Mouse (Mus musculus) olfactory bulb, adult 2 months (tissue): ENCODE measurements around the gene Ahdc1. TPM values are rescaled to one million over a fixed set of nuclear protein-coding genes. Genes with fewer than 3 reads are reported as not detected.
A peak's percentile ranks its signal among the peaks of the same experiment; 100 is the strongest.

Experiments used
- H3K27ac ChIP-seq: fragments of 200-500 bp; 2 replicates; pipeline ENCODE4 v1.5.1; 2012; ENCODE audit warnings: low read depth, low read length; ENCODE audit not compliant: insufficient read depth
- H3K4me1 ChIP-seq: fragments of 200-500 bp; 2 replicates; pipeline ENCODE4 v1.6.1; 2012; ENCODE audit warnings: low read length; ENCODE audit not compliant: control insufficient read depth, insufficient read depth
- H3K4me3 ChIP-seq: fragments of 200-500 bp; 2 replicates; pipeline ENCODE4 v1.5.1; 2012; ENCODE audit warnings: mild to moderate bottlenecking, low read depth, low read length, moderate library complexity; ENCODE audit not compliant: insufficient read depth
- CTCF ChIP-seq: fragments of 200-500 bp; IDR thresholded peaks from 2 replicates; pipeline ENCODE4 v1.5.1; 2012; ENCODE audit warnings: low read depth, mild to moderate bottlenecking, low read length, moderate library complexity; ENCODE audit not compliant: insufficient read depth
- POLR2A ChIP-seq: fragments of 200-500 bp; IDR thresholded peaks from 2 replicates; pipeline ENCODE4 v1.6.1; 2012; ENCODE audit warnings: mild to moderate bottlenecking, low read depth, low read length, moderate library complexity; ENCODE audit not compliant: insufficient read depth
- WGBS: fragments of 180-500 bp; shearing (Covaris S2); methylation state at CpG from one replicate; pipeline ENCODE4 v1.1.7; 2018; 5-methylcytosine and 5-hydroxymethylcytosine counted together
- polyA plus RNA-seq: library from polyadenylated mRNA; stranded (reverse); fragments of >200 nt; gene quantifications from 2 replicates; pipeline ENCODE4 v1.2.4, GENCODE M21; 2012; ENCODE audit warnings: low replicate concordance; ENCODE audit not compliant: missing spikeins, insufficient read depth, insufficient read length

Gene Ahdc1
- polyA plus RNA-seq, 1 experiment = not detected

DNA sequence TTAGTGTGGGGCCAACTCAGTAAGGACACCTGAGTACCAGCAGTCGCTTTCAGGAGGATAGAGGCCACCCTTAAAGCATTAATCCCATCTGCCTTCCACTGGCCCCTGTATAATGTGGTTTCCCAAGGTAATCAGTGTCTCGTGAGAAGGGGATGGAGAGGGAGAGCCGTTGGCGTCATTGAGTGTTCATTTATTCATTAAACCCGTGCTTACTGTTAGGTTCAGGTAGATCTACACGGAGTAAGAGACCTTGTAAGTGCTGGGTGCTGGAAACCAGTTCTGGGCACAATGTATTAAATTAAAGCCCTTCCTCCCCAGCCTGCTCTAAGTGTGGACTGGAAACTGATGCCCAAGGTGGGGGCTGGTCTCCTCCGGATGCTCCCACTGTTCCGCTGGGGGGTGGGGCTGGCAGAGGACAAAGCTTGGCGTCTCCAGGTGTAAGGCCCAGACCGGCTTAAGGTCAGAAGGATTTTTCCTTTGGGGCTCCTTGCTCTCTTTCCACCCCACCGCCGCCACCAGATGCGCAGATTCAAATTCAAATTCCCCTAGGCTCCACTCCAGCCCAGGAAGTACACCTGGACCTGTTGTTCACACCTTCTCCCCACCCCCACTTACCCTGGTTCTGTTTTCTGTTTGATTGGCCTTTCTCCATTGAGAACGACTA lies 29.3 kb downstream of the Ahdc1 start:
- WGBS = 77% methylated on average over 14 of the region's 14 CpGs
- no peak for TF ChIP-seq POLR2A
- no peak for TF ChIP-seq CTCF
- Histone ChIP-seq H3K4me3 (no peak overlapping the region), H3K27ac (no peak overlapping the region), H3K4me1 (peaks cover 68% of the 10 kb centered on the region)

DNA sequence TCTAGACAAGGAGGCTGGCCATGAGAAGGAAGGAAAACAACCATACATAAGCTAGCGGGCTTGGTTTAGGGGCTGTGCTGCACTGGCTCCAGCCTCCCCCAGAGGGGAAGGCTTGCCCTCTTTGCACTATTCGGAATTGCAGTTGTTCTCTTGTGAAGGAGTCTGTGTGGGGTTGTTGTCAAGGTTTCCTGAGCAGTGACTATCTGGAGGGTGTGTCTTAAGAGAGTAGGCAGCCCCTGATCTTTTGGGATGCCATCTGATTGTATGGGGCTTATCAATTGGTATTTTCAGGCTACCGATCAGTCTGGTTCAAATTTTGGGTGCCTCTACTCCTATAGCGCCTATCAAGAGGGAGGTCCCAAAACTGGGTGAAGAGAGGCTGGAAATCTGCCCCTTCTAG lies 31.2 kb downstream of the Ahdc1 start:
- Histone ChIP-seq H3K27ac (peak overlapping the region; percentile 52), H3K4me3 (no peak overlapping the region; the same call in 1 of the 2 replicates), H3K4me1 (peaks cover 79% of the 10 kb centered on the region)
- TF ChIP-seq POLR2A (no peak), CTCF (no peak)
- WGBS = 34% methylated on average over 4 of the region's 4 CpGs

DNA sequence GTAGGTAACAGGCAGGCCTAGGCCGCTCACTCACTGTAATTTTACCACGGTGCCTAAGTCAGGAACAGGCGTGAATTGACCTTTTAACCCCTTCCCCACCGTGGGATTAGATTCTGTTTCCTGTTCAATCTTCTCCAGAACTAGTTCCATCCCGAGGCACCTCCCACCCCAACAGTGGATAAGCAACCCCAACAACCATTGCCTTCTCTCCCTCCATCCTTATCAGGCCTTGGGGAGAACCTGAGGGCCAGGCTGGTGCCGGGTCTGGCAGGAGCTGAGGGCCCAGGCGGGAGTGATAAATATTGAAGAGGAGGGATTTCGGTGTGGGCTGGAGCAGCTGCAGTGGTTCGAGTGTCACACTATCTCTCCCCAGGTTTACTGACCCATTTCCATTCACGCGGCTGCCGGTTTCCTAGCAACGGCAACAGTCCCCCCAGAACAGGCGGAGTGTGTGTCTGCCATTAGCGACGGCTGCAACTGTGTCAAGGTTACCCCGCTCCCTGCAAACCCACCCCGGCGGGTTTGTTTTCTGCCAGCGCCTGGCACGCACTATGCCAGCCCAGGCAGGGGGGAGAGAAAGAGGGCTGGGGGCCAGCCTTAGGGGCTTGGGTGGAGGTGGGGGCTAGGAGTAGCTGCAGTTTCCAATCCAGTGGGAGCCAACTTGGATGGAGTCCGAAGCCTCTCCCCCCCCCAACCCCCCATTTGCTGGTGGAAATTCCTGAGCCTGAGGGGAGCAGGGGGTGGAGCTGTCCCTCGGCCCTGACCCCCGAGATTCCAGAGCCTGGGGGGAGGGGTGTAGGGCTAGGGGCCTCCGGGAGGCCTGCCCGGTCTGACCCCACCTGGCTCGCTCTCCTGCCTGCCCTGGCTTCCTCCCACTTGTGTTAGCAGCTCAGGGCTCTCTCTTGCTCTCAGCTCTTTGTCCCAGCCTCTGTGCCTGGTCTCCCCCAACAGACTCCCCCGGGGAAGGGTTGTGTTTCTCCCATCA lies 31.9 kb downstream of the Ahdc1 start:
- Histone ChIP-seq H3K4me3 (peak overlapping the region; percentile 9), H3K27ac (peak overlapping the region; percentile 52), H3K4me1 (peaks cover 84% of the 10 kb centered on the region)
- whole genome bisulfite sequencing = 9% methylated on average over 28 of the region's 28 CpGs
- TF ChIP-seq POLR2A (no peak), CTCF (no peak)

DNA sequence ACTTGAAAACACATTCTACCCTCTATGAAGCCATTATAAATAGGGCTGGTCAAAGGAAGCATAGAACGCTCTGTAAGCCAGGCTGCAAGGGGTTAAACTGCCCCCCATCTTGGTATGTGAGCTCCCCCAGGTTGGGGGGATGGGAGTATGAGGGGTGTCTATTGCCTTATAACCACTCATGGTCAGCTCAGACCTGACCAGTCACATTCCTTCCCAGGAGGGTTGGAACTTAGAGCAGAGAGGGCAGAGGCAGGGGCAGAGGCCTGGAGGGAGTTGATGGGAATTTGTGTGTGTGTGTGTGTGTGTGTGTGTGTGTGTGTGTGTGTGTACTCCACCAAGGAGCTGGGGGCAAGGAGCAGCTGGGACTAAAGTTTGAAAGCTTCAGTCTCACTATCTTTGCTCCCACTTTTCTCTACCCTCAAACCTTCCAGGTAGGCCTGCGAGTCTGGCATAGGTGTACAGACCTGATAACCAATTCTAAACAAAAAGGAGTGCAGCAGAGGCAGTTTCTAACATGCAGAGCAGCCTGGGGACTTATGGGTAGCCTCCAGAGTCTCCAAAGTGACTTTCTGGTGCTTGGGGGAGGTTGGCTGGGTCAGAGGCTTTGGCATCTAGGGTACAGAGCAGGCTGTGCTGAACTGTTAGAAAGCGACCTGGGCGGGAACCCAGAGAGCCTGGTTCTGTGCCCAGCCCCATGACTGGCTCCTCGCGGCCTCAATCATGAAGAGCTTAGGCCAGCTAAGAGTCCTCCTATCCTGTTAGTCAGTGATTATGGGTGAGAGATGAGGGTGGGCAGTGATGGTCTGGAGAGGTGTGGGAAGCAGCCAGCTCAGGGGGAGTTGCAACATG lies 33.0 kb downstream of the Ahdc1 start:
- 53% methylated on average over 6 of the region's 6 CpGs for WGBS
- H3K4me1 ChIP-seq = peaks cover 82% of the 10 kb centered on the region
- H3K4me3 ChIP-seq = no peak overlapping the region
- no peak for TF ChIP-seq CTCF
- no peak for TF ChIP-seq POLR2A
- H3K27ac ChIP-seq = 0 out of 2 replicates have a peak overlapping the region, but pooled peaks have one; percentile 21

DNA sequence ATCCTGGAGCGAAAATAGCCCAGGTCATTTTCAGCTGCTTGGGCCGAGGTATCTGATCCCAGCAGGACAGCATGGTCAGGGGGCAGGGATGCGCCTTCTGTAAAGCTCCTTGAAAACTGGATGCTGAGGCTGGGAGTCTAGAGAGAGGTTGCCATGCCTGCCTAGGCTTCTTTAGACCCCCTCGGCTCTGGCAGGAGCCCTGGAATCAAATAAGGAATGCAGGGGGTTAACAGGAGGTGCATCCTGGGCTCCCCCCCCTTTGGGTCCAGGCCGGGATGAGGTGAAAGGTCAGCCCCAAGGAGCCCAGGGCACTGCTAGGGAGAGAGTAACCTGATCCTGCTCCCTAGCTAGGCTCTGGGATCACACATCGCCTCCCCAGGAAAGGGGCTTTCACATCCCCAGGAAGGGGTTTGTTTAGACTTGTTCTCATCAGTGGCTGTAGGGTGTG lies 33.6 kb downstream of the Ahdc1 start:
- no peak overlapping the region for H3K4me3 ChIP-seq
- 0 out of 2 replicates have a peak overlapping the region, but pooled peaks have one; percentile 21 for H3K27ac ChIP-seq
- TF ChIP-seq POLR2A = no peak
- no peak for TF ChIP-seq CTCF
- peaks cover 83% of the 10 kb centered on the region for H3K4me1 ChIP-seq
- WGBS = 54% methylated on average over 6 of the region's 6 CpGs

DNA sequence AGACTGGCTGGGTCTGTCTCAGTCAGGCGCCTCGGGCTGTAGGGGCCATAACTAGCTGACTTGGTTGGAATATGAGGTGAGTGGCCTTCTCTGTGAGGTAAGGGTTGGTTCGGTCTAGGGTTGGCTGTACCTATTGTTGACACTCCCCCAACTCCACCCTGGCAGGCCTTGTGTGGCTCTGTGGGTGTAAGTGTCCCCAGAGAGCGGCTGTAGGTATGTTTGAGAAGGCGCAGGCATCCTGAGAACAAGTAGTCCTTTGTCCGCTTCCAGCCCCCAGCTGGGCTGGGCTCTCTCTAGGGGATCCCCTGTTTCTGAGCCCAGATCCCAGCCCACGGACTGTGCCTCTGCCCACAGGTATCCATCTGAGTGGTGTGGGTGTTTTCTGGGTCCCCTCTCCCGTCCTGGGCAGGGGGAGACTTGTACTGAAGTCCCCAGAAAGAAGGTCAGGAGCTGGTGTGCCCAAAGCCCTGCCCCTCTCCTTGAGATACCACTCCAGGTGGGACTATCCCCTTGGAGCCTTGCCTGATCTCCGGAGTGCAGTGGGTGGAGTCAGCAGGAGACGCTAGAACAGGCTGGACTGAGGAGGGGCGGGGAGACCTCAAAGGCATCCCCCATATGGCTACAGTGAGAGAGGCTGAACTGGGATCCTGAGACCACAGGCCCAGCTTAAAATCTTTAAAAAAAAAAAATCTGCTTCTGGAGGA lies 34.9 kb downstream of the Ahdc1 start:
- Histone ChIP-seq H3K4me1 (peaks cover 88% of the 10 kb centered on the region), H3K27ac (peak overlapping the region; percentile 8; the same call in 1 of the 2 replicates), H3K4me3 (no peak overlapping the region)
- 48% methylated on average over 11 of the region's 11 CpGs for WGBS
- TF ChIP-seq POLR2A (no peak), CTCF (no peak)

DNA sequence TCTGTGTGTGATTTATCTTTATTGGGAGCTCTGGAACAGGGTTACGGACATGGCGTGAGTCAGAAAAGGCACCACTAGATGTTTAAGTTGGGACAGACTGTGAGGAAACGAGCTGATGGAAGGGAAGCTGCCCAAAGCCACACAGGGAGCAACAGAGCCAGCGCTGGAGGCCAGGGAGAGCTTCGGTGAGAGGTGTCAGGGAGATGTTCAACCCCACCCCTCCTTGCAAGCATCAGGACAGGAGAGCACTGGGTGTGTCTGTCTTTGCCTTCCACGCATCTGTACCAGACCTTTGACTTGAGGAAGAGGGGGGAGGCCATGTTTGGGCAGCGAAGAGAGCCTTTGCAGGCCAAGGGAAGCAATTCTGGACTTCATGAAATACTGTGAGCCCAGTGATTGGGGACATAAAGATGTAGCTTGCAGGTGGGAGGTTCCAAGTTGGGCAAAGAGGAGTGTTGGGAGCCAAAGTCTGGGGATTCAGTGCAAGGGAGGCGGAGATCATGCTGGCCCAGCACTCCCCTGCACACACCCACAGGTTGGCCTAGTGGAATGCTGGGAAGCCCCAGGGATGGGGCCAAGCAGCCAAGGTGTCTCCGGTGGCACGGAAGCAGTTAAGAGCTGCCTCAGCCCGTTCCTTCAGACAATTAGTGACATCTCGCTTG lies 35.8 kb downstream of the Ahdc1 start:
- 33% methylated on average over 12 of the region's 12 CpGs for WGBS
- peaks cover 90% of the 10 kb centered on the region for H3K4me1 ChIP-seq

More for the DNA sequence above, 35.8 kb downstream of the Ahdc1 start:
- peak overlapping the region; percentile 12 for H3K27ac ChIP-seq
- TF ChIP-seq CTCF = no peak
- no peak for TF ChIP-seq POLR2A
- H3K4me3 ChIP-seq = no peak overlapping the region
